Mouse (Mus musculus) lung, postnatal 36 days (tissue): ENCODE results near the gene Hoxd11.

Source experiments
- DNase-seq: peaks from one replicate; pipeline ENCODE4 v3.0.0; 2022; ENCODE audit warnings: mixed read lengths

The Hoxd11 gene

DNA sequence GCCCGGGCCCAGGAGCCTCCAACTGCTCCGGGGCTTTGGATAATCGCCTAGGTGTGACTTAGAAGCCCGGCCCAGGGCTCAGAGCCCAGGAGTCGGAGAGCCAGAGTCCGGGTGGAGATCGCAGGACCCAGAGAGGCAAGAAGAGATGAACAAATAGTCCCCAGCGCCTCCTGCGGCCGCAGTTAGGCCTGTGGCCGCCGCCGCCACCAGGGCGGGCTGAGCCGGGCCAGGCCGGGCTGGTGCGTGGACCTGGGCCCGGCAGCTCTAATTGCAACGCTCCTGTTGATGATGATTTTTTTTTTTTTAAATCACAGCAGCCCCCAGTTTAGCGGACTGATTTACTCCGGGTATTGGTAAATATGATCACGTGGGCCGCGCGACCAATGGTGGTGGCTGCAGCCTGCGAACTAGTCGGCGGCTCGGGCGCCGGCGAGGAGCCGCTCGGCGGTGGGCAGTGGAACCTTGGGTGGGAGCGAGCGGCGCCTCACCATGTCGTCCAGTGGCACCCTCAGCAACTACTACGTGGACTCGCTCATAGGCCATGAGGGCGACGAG is 18.3 kb downstream of the Hoxd11 start, which contains the start of gene Hoxd9:
Gene Hoxd9, plus strand, starts transcription at position 161 of the 555 bp plus-strand sequence.
- no peak for DNase-seq

DNA sequence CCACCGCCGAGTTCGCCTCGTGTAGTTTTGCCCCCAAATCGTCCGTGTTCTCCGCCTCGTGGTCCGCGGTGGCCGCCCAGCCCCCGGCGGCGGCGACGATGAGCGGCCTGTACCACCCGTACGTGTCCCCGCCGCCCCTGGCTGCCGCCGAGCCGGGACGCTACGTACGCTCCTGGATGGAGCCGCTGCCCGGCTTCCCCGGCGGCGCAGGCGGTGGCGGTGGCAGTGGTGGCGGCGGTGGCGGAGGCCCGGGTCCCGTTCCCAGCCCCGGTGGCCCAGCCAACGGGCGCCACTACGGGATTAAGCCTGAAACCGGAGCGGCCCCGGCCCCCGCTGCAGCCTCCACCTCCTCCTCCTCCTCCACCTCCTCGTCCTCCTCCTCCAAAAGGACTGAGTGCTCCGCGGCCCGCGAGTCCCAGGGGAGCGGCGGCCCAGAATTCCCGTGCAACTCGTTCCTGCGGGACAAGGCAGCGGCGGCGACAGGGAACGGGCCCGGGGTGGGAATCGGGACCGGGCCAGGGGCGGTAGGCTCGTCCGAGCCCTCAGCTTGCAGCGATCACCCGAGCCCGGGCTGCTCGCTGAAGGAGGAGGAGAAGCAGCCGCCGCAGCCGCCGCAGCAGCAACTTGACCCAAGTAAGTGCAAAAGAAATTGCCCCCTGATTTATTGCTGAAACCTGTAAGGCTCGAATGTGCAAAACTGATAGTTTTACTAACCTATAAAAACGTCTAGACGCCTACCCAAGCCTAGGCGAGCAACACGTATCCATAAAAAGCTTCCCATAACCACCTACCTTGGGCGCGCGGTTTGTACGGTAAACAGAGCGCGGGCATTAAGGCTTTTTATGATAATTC is 19.1 kb downstream of the Hoxd11 start:
- no peak for DNase-seq

DNA sequence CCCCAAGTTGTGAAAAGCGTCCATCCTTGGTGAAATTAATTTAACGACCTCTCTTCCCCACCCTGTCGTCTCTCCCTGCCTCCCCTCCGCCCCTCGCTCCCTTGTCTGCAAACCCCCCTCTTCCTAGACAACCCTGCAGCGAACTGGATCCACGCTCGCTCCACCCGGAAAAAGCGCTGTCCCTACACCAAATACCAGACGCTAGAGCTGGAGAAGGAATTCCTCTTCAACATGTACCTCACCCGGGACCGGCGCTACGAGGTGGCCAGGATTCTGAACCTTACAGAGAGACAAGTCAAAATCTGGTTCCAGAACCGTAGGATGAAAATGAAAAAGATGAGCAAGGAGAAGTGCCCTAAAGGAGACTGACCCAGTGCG is 19.7 kb downstream of the Hoxd11 start:
- no peak for DNase-seq

DNA sequence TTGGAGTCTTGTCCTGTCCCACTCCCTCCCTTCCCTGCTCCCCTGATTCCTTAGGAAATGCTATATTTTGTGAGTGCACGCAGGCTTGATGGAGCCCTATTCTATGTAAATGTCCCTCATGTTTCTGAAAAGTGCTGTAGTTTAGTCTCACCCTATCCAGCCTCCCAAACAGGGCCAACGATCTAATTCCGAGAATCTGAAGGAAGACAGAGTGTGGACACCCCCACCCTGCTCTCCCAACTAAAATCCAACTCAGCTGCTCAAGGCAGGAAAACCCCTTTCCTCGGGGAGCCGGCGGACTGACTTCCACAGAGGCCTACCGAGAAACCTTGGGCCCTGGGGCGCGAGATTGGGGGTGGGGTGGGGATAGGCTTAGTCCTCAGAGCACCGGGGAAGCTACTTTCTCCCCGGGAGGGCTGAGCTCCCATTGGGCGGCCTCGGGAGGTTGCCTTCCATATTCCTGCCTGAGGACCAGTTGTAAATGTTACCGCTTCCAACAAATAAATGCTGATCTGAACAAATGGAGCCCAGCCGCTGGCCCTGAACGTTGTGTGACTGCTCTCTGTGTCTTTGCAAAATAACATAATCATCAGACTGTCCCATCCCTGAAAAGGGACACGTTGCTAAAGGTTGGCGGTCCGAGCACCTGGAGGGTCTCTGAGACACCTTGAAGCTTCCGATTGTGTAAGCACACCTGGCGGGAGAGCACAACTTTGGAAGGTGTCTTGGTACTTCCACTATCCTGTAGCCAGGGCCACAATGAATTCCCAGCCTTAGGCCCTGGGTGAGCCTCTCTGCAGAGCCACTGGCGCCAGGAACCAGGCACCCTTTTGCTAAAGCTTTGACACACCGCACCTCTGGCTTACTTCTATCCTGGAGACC is 20.5 kb downstream of the Hoxd11 start:
- DNase-seq, result no peak

DNA sequence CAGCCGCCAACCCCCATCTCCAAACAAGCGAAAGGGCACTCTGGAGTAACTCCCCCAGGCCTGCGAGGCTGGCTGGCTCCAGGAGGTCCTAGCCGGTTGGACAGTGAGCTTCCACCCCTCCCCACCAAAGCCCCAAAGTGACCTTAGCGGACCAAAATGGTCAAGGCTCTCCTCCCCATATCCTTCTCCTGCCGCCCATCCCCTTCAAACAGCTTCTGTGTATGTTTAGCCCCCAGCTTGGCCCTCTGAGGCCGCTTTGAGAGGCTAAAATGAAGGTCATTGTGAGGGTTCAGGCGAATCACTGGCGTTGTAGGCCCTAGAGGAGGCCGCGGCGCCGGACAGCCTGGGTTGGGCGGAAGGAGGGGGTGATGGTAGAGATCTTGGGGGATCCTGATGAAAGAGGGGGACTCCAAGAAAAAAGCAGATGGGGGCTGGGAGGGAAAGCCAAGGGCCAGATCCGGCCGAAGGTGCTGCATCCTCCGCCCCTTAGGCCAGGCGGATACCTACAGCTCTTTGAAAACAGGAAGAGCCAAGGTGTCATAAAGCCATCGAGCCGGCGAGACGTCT is 21.3 kb downstream of the Hoxd11 start:
- no peak for DNase-seq

DNA sequence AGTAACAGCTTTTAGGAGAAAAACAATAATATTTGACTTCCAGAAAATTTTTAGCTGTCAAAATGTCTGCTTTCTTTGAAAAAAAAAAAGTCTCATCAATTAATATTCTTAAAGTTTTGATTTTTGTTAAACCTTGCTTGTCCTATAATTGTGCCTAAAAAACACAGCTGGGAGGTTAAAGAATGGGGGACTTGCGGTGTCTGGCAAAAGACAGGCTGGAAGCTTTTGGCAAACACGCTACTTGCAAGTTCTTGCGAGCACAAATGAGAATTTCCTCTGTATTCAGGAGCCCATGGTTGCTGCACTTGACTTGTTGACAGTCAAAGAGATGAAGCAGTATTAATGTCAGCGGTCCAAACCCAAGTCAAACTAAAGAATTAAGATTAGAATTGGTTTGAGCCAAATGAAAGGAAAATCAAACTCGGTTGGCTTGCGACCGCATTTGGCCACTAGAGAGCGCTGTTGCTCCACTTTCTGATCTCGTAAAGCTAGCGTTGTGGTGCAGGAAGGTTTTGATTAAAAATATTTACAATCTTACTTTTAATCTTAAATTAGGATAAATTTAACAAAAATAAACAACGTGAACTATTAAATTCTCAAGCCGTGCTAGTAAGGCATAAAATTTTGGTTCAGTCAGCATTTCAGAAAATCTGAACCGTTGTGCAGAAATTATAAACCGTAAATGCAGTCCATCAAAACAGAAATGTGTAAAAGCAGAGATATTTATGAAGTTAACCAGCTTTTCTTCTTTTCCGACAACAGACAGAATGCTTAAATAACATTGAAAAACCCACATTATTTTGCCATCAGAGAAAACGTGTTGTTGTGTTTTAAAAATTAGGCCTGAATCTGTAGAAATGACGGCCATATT is 22.8 kb downstream of the Hoxd11 start:
- DNase-seq, result peak; percentile 83

DNA sequence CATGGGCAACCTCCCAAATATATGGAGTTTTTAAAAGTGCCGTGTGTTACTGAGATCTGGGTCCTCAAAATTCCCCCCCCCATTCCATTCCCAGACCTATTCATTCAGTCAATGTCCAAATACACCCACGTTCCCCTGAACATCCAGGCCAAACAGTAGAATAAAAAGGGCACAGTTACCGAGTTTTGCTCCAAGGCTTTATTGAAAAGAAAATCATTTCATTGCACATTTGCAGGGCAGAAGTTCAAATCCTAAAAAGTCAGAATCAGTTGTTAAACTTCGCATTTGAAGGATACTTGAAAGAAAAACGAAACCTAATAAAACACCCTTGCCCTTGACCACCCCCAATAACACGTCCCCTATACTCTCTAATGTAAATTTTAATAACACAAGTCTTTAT is 23.5 kb downstream of the Hoxd11 start:
- no peak for DNase-seq

DNA sequence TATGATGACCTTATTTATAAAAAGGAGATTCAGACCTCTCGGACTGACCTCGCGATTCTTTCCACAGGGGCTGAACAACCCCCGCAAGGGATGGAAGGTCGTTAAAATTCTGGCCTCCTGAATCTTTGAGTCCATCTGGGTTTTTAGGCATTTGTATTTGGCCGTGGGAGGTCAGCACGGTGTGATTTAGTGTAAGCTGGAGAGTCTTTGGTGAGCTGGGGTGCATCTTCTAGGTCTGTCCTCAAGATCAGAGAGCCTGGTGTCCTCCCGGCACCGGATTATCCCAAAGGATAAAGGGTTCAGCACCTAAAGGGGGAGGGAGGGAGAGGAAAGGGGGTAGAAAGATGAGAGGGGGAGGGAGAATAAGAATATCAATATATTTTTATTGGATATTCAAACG is 24.0 kb downstream of the Hoxd11 start:
- DNase-seq, result no peak

DNA sequence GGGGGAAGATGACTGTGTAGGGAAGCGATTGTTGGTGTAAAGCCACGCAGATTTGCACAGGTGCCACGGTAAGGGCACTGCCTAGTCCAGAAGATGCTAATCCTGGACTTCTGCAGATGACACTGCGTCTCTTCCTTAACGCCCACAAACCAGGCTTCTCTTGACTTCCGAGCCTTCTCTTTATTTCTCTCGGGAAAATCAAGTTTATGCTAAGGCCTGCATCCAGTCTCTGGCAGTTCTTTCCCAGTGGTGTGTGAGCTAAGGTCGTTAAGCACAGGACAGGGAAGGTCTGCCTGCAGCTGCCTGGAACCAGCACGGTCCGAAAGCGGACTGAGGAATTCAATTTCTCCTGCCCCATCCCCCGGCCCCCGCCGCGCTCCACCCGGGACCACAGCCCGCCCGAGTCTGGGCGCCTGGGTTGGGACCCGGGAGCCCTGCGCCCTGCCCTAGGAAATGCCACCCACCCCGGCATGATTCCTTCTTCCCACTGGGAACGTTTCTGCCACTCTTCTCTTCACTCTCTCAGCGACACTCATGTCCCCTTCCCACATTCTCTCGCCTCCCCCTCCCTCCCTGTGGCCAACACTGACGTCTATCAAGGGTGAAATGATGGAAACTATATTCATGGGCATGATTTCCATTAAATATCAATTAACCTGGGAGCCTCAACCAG is 24.5 kb downstream of the Hoxd11 start:
- no peak for DNase-seq

DNA sequence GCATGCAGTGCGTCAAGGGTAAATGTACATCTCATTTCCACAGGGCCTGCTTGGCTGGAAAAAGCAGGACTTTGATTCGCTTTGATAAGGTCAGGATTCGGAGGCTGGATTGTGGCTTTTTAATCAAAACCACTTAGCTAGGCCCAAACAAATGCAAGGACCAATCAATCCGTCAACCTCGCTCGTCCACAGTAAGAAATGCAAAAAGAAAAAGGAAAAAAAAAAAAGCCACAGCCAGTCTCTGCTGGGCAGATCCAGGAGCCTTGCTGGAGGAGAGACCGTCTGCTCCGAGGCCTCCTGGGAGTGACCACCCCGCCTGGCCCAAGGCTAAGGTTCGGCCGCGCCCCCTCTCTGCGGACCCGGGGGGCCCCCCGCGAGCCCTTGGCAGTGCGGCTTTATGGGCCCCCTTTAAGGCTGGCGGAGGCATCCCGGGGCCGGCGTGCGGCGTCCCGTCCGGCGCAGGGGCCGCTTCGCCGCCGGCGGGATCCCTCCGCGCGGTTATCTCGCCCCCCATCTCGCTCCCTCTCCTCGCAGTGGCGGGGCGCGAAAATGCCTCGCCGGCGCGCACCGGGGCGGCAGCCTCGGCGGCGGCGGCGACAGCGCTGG is 25.1 kb downstream of the Hoxd11 start, which contains the start of gene Hoxd8:
Gene Hoxd8, plus strand, starts transcription at position 223 of the 606 bp plus-strand sequence.
- no peak for DNase-seq

DNA sequence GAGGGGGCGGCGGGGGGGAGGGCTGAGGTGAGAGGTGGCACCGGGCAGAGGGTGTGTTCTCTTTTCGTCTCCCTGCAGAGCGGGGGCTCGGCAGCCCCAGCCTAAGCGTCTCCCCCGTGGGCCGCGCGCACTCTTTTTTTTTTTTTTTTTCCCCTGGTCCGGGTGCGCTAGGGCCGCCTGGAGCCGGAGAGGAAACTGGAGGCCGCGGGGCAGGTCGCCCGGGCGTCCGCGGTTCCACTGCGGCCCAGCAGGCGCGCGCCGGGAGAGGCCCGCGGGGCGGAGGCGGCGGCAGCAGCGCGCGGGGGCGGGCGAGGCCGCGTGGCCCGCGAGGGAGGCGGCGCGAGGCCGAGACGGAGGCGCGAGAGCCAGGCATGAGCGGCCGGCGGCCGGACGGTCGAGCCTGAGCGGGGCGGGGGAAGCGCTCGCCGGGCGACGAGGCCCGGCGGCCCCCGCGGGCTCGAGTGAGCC is 25.7 kb downstream of the Hoxd11 start:
- DNase-seq, result no peak

DNA sequence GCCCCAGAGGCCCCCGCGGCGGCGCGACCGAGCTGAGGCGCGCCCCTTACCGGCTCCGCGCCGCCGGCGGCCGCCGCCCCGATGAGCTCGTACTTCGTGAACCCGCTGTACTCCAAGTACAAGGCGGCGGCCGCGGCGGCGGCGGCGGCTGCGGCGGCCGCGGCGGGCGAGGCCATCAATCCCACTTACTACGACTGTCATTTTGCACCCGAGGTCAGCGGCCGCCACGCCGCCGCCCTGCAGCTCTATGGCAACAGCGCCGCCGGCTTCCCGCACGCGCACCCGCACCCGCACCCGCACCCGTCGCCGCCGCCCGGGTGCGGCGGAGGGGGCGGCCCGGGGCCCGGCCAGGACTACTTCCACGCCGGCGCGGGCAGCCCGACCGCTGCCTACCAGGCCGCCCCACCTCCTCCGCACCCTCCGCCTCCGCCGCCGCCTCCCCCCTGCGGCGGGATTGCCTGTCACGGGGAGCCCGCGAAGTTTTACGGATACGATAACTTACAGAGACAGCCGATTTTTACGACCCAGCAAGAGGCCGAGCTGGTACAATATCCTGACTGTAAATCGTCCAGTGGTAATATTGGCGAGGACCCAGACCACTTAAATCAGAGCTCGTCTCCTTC is 26.2 kb downstream of the Hoxd11 start:
- no peak for DNase-seq

DNA sequence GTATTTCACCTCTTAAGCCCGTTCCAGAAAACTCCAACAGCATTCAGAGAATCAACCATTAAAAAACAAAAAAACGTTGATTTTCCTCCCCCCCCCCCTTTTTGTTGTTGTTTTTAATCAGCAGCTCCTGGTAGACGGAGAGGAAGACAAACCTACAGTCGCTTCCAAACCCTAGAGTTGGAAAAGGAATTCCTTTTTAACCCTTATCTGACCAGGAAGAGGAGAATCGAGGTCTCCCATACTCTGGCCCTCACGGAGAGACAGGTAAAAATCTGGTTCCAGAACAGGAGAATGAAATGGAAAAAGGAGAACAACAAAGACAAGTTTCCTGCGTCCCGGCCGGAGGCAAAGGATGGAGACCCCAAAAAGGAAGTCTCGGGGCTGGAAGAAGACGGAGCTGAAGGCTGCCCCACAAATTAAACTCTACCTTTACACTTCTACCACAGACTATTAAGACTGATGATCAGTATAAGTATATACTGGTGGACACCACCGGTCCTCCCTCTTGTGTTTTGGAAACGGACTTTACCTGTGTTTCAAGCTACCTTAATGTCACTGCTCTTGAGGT is 27.1 kb downstream of the Hoxd11 start:
- DNase-seq, result no peak

DNA sequence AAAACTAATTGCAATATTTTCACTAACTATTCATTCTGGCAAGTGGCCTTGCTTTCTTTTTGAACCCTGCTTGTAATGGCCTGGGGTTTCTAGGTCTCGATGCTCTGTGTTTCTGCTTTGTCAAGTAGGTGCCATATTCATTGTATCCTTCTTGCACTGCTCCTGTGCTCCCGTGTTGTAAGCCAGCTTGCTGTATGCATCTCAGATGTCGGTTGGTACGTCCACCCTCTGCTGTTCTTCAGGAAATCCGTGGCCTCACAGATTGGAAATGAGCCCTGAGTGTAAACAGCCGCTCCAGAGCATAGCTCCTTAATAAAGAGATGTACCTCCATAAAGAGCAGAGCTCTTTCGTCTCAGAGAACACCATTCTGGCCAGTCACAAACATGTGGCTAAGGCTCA is 28.2 kb downstream of the Hoxd11 start:
- no peak for DNase-seq

DNA sequence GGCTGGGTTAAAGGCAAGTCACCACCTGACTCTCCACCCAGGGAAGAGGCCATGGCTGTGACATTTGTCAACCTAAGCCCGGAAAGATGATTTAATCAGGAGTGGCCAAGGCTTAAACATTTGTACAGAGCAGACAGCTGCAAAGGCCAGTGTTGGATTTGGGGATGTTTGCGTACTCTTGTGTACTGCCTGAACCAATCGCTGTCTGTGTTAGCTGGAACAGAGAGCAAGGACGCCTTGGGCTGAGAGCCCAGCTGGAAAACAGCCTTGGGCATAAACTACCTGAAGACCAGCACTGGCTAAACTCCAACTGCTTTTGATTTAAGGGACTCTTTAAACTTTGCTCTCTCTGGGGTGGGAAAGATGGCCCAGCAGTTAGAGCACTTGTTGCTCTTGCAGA is 29.3 kb downstream of the Hoxd11 start:
- DNase-seq, result no peak

DNA sequence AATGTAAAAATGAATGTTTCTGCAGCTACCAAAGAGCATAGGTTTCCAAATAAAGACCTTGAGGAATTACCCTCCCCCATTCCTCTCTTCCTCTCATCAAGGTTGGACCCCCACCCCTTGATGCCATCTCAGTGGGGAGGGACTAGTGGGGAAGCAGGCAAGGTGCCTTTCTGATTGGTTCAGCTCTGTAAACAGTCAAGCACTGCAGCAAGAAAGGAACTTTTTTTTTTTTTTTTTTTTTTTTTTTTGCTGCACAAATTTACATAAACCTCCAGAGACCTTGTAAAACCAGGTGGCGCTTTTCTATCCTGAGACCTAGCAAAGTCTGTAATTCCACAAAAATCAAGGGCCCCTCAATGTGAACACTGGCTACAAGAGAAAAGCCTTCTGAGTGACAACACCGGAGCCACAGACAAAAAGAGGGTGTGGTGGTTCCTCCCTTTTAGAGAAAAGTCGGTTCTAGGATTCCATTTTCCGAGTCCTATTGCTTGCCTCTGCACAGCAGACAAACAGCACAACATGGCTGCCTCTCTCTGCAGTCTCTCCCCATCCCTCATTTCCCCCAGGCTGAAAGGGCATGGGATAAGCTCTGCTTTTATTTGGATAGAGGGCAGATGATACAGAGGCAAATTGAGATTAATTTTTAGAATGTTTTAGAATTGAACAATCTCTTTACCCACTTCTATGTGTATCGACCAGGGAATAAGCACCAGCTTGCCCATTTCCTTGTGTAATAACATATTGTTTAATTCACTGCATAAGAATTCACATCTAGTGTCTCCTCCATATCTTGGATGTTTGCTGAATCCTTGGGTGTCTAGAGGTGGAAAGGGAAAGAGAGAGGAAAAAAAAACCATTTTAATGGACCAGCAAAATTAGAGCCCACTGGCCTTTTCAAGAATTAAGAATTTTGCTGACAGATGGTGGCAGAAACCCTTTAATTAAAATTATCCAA is 30.4 kb downstream of the Hoxd11 start:
- no peak for DNase-seq

DNA sequence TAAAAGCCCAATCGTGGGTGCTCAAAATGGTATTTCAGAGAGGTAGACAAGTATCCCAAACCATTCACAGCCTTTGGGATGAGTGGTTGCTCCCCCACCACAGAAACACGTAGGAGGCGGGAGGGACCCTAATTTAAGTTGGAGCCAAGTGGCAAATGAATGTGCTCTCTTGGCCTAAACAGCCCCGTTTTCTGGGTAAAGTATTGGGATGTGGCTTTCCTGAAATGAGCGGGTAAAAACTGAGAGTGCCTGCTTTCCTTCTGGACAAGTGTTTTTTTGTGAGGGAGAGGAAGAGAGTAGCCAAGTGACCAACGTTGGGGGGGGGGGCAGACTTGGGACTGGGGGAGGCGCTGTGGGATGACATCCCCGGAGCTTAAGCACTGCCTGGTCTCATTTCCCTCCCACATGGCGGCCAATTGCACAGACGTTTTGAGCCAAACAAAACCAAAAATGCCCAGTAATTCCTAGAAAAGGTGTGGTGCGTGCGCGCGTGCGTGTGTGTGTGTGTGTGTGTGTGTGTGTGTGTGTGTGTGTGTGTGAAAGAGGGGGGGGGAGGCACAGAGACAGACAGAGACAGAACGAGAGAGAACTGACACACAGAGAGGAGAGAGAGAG is 31.7 kb downstream of the Hoxd11 start:
- DNase-seq, result no peak
